Mouse (Mus musculus): ENCODE measurements around the gene Gli2. TPM values are rescaled to one million over a fixed set of nuclear protein-coding genes. Genes with fewer than 3 reads are reported as not detected.

Gene Gli2
- polyA plus RNA-seq, 2 experiments: 23.0 to 31.5 TPM

GRCm38 (mm10) chr1:118926556-118926955, 126.9 kb downstream of the Gli2 start:
- Histone ChIP-seq H3K27ac (replicated peaks; ENCODE audit: low read depth, low read length) (no peak overlapping the region), H3K27me3 (ENCODE audit: control insufficient read depth, insufficient read depth, low read length) (no peaks in the 10 kb centered on the region), H3K4me2 (replicated peaks; ENCODE audit: low read depth, low read length, severe bottlenecking) (no peak overlapping the region), H3K4me1 (ENCODE audit: control insufficient read depth, insufficient read depth, low read length) (peaks cover 18% of the 10 kb centered on the region; the same call in 1 of the 2 replicates), H3K9ac (ENCODE audit: low read depth, low read length, severe bottlenecking) (no peak overlapping the region), H3K9me3 (ENCODE audit: control insufficient read depth, low read length) (no peaks in the 10 kb centered on the region), H3K36me3 (ENCODE audit: control insufficient read depth, insufficient read depth, low read length) (no peaks in the 10 kb centered on the region; the same call in none of the 2 replicates), H3K4me3 (replicated peaks; ENCODE audit: low read length) (no peak overlapping the region)
- 85% methylated on average over 7 of the region's 7 CpGs for WGBS
- ATAC-seq (ENCODE audit: low FRiP score, low read depth) (no peak), DNase-seq (ENCODE audit: low spot score) (no peak)
- no peak for TF ChIP-seq POLR2A (IDR thresholded peaks at IDR 0.05; ENCODE audit: borderline replicate concordance, extremely low read depth, insufficient read depth, insufficient read length)

GRCm38 (mm10) chr1:118922189-118922588, 131.2 kb downstream of the Gli2 start:
- Histone ChIP-seq H3K4me3 (replicated peaks; ENCODE audit: low read length) (no peak overlapping the region), H3K4me2 (replicated peaks; ENCODE audit: low read depth, low read length, severe bottlenecking) (no peak overlapping the region), H3K9ac (ENCODE audit: low read depth, low read length, severe bottlenecking) (no peak overlapping the region), H3K36me3 (ENCODE audit: control insufficient read depth, insufficient read depth, low read length) (peaks cover 4% of the 10 kb centered on the region; the same call in 1 of the 2 replicates), H3K27me3 (ENCODE audit: control insufficient read depth, insufficient read depth, low read length) (no peaks in the 10 kb centered on the region), H3K9me3 (ENCODE audit: control insufficient read depth, low read length) (no peaks in the 10 kb centered on the region), H3K27ac (replicated peaks; ENCODE audit: low read depth, low read length) (no peak overlapping the region), H3K4me1 (ENCODE audit: control insufficient read depth, insufficient read depth, low read length) (peaks cover 26% of the 10 kb centered on the region)
- ATAC-seq (ENCODE audit: low FRiP score, low read depth) (no peak), DNase-seq (ENCODE audit: low spot score) (no peak)
- 72% methylated on average over 6 of the region's 6 CpGs for WGBS
- no peak for TF ChIP-seq POLR2A (IDR thresholded peaks at IDR 0.05; ENCODE audit: borderline replicate concordance, extremely low read depth, insufficient read depth, insufficient read length)

DNA sequence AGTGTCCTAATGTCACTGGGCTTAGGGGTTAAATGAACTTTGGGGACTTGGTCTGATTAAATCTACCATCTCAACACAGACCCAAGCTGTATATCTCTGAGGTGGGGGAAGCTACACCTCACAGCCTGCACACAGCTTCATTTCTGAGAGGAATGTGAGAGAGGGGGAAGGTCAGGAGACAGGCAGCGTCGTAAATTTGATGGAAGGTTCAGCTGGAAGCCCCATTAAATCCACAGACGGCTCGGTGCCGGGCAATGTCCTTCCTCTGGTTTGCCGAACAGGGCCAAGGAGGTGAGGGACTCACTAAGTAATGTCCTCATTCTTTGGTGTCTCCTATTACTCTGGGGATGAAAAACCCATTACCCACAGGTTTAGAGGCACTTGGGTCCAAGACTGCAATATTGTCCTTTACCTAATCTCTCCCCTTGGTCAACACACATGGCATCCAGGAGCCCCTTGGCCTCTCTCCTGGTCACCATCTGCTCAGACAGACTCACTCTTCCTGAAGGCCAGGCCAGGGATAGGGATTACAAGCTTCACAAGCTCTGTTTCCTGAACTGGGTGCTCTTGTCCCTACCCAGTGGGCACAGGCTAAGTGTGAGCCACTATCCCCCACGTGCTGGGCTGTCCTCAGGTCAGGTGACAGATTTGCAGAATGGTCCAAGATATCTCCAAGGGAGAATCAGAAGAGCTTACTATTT, 135.7 kb downstream of the Gli2 start:
- WGBS: 6% methylated on average over 7 of the region's 7 CpGs
- Histone ChIP-seq H3K4me3 (replicated peaks; ENCODE audit: low read length) (no peak overlapping the region), H3K9ac (ENCODE audit: low read depth, low read length, severe bottlenecking) (no peak overlapping the region), H3K4me1 (ENCODE audit: control insufficient read depth, insufficient read depth, low read length) (peaks cover 39% of the 10 kb centered on the region), H3K36me3 (ENCODE audit: control insufficient read depth, insufficient read depth, low read length) (peaks cover 8% of the 10 kb centered on the region), H3K4me2 (replicated peaks; ENCODE audit: low read depth, low read length, severe bottlenecking) (no peak overlapping the region), H3K9me3 (ENCODE audit: control insufficient read depth, low read length) (no peaks in the 10 kb centered on the region), H3K27ac (replicated peaks; ENCODE audit: low read depth, low read length) (no peak overlapping the region), H3K27me3 (ENCODE audit: control insufficient read depth, insufficient read depth, low read length) (no peaks in the 10 kb centered on the region)
- ATAC-seq (ENCODE audit: low FRiP score, low read depth): no peak
- no peak for DNase-seq (ENCODE audit: low spot score)
- no peak for TF ChIP-seq POLR2A (IDR thresholded peaks at IDR 0.05; ENCODE audit: borderline replicate concordance, extremely low read depth, insufficient read depth, insufficient read length)

DNA sequence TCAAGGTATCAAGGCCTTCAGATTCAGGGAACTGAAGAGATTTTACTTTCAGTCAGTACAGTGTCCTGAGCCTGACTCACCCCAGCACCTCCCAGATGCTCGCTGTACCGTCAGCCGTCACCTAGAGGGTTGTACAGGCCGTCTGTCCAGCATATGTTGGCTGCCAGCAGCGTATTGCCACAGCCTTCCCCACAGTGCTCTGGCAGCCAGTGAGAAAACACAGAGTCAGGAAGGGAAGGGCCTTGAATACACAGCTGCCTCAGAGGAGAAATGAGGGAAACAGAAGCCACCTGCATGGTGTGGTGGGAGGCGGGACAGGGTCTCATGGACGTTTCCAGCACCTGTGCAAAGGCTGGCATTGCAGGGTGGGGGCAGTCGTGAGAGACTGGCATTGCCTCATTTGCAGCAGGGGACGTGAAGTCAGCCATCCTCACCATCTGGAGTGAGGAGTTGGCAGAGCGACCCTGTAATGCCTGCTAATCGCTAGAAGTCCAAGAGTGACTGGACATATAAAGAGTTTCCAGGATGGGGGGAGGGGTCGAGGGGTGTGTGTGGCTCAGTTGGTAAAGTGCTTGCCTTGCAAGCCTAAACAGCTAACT, 136.8 kb downstream of the Gli2 start:
- no peak for TF ChIP-seq POLR2A (IDR thresholded peaks at IDR 0.05; ENCODE audit: borderline replicate concordance, extremely low read depth, insufficient read depth, insufficient read length)
- peak overlapping the region; percentile 43; the same call in 1 of the 2 replicates for H3K27ac ChIP-seq (replicated peaks; ENCODE audit: low read depth, low read length)
- H3K9me3 ChIP-seq (ENCODE audit: control insufficient read depth, low read length): no peaks in the 10 kb centered on the region
- no peak overlapping the region for H3K4me3 ChIP-seq (replicated peaks; ENCODE audit: low read length)
- DNase-seq (ENCODE audit: low spot score): peak; percentile 36
- 31% methylated on average over 12 of the region's 12 CpGs for WGBS
- ATAC-seq (ENCODE audit: low FRiP score, low read depth): peak; percentile 49
- peaks cover 32% of the 10 kb centered on the region for H3K4me1 ChIP-seq (ENCODE audit: control insufficient read depth, insufficient read depth, low read length)
- no peak overlapping the region for H3K4me2 ChIP-seq (replicated peaks; ENCODE audit: low read depth, low read length, severe bottlenecking)
- peaks cover 8% of the 10 kb centered on the region for H3K36me3 ChIP-seq (ENCODE audit: control insufficient read depth, insufficient read depth, low read length)
- no peak overlapping the region for H3K9ac ChIP-seq (ENCODE audit: low read depth, low read length, severe bottlenecking)
- no peaks in the 10 kb centered on the region for H3K27me3 ChIP-seq (ENCODE audit: control insufficient read depth, insufficient read depth, low read length)

- Histone ChIP-seq H3K4me3 (replicated peaks; ENCODE audit: low read length) (no peak overlapping the region), H3K27me3 (ENCODE audit: control insufficient read depth, insufficient read depth, low read length) (no peaks in the 10 kb centered on the region), H3K9ac (ENCODE audit: low read depth, low read length, severe bottlenecking) (no peak overlapping the region), H3K4me2 (replicated peaks; ENCODE audit: low read depth, low read length, severe bottlenecking) (no peak overlapping the region), H3K4me1 (ENCODE audit: control insufficient read depth, insufficient read depth, low read length) (peaks cover 49% of the 10 kb centered on the region), H3K36me3 (ENCODE audit: control insufficient read depth, insufficient read depth, low read length) (peaks cover 4% of the 10 kb centered on the region), H3K27ac (replicated peaks; ENCODE audit: low read depth, low read length) (no peak overlapping the region), H3K9me3 (ENCODE audit: control insufficient read depth, low read length) (no peaks in the 10 kb centered on the region)
- 47% methylated on average over 17 of the region's 17 CpGs for WGBS
- no peak for DNase-seq (ENCODE audit: low spot score)
- no peak for ATAC-seq (ENCODE audit: low FRiP score, low read depth)
- TF ChIP-seq POLR2A (IDR thresholded peaks at IDR 0.05; ENCODE audit: borderline replicate concordance, extremely low read depth, insufficient read depth, insufficient read length): no peak
Observed at GRCm38 (mm10) chr1:118913414-118914385, 139.7 kb downstream of the Gli2 start.
